Mouse (Mus musculus) liver, embryonic 11.5 days (tissue): ENCODE measurements around the gene Tmem259. TPM values are rescaled to one million over a fixed set of nuclear protein-coding genes. Genes with fewer than 3 reads are reported as not detected.

Source experiments
- ATAC-seq: fragments of 200-750 bp; cut with Nextera tagmentation; replicated peaks from 2 replicates; pipeline ENCODE4 v1.8.0; 2017; ENCODE audit warnings: moderate number of reproducible peaks, mild to moderate bottlenecking, moderate TSS enrichment, moderate library complexity; ENCODE audit not compliant: low FRiP score
- DNase-seq: peaks from one replicate; pipeline ENCODE4 v3.0.0-alpha.2; 2017; ENCODE audit warnings: low spot score
- H3K27ac ChIP-seq: fragments of 300-500 bp; sonication (generic); 2 replicates; pipeline ENCODE4 v1.5.1; 2014; ENCODE audit warnings: mild to moderate bottlenecking, low read depth, low read length, control low read depth
- H3K27me3 ChIP-seq: fragments of 300-500 bp; sonication (generic); replicated peaks from 2 replicates; pipeline ENCODE4 v1.6.1; 2014; ENCODE audit warnings: low read length, mixed read lengths; ENCODE audit not compliant: control insufficient read depth, insufficient read depth
- H3K36me3 ChIP-seq: fragments of 300-500 bp; sonication (generic); 2 replicates; pipeline ENCODE4 v1.6.1; 2014; ENCODE audit warnings: mild to moderate bottlenecking, low read length, moderate library complexity, mixed read lengths; ENCODE audit not compliant: control insufficient read depth, insufficient read depth
- H3K4me1 ChIP-seq: fragments of 300-500 bp; sonication (generic); replicated peaks from 2 replicates; pipeline ENCODE4 v1.6.1; 2014; ENCODE audit warnings: low read length, mixed read lengths; ENCODE audit not compliant: control insufficient read depth, insufficient read depth
- H3K4me2 ChIP-seq: fragments of 300-500 bp; sonication (generic); 2 replicates; pipeline ENCODE4 v1.6.1; 2014; ENCODE audit warnings: mild to moderate bottlenecking, control low read depth, moderate library complexity
- H3K4me3 ChIP-seq: fragments of 300-500 bp; sonication (generic); 2 replicates; pipeline ENCODE4 v1.5.1; 2014; ENCODE audit warnings: low read depth, low read length, control low read depth
- H3K9ac ChIP-seq: fragments of 300-500 bp; sonication (generic); 2 replicates; pipeline ENCODE4 v1.6.1; 2014; ENCODE audit warnings: low read depth, low read length, control low read depth
- H3K9me3 ChIP-seq: fragments of 300-500 bp; sonication (generic); 2 replicates; pipeline ENCODE4 v1.6.1; 2016; ENCODE audit warnings: low read length, inconsistent platforms, mixed read lengths; ENCODE audit not compliant: control insufficient read depth
- WGBS: fragments of 180-500 bp; shearing (Covaris S2); extraction: QIAGEN DNeasy Blood & Tissue Kit; methylation state at CpG from one replicate; pipeline ENCODE4 v1.1.7; 2014; 5-methylcytosine and 5-hydroxymethylcytosine counted together
- polyA plus RNA-seq: library from polyadenylated mRNA; unstranded; fragments of >200 nt; fragmentation: Nextera tagmentation; extraction: Ambion mirVana; gene quantifications from 2 replicates; pipeline ENCODE4 v1.2.1, GENCODE M21; 2014

Gene Tmem259
- polyA plus RNA-seq, 1 experiment from 2014 or later = 20.2 TPM

- no peak overlapping the region for H3K9ac ChIP-seq
- peaks cover 17% of the 10 kb centered on the region for H3K36me3 ChIP-seq
- peak overlapping the region; percentile 97 for H3K27ac ChIP-seq
- WGBS = 87% methylated on average over 18 of the region's 18 CpGs
- H3K9me3 ChIP-seq = no peaks in the 10 kb centered on the region
- no peak for ATAC-seq
- H3K4me1 ChIP-seq = peaks cover 57% of the 10 kb centered on the region
- H3K27me3 ChIP-seq = no peaks in the 10 kb centered on the region
- H3K4me2 ChIP-seq = peak overlapping the region; percentile 98
- H3K4me3 ChIP-seq = peak overlapping the region; percentile 6; the same call in 1 of the 2 replicates
- DNase-seq = no peak
Observed at GRCm38 (mm10) chr10:79929967-79930825, 53.9 kb downstream of the Tmem259 start.

- Histone ChIP-seq H3K4me2 (peak overlapping the region; percentile 98), H3K27ac (peak overlapping the region; percentile 97), H3K36me3 (peaks cover 13% of the 10 kb centered on the region), H3K27me3 (no peaks in the 10 kb centered on the region), H3K9me3 (no peaks in the 10 kb centered on the region), H3K9ac (peak overlapping the region; percentile 92), H3K4me1 (peaks cover 52% of the 10 kb centered on the region), H3K4me3 (peak overlapping the region; percentile 96)
- DNase-seq (no peak), ATAC-seq (no peak)
- WGBS = 19% methylated on average over 9 of the region's 9 CpGs
Observed at GRCm38 (mm10) chr10:79928907-79929701, 55.0 kb downstream of the Tmem259 start.

GRCm38 (mm10) chr10:79928030-79928694, 56.0 kb downstream of the Tmem259 start:
- peak; percentile 72 for DNase-seq
- Histone ChIP-seq H3K4me3 (peak overlapping the region; percentile 96), H3K36me3 (peaks cover 10% of the 10 kb centered on the region), H3K27me3 (0 out of 2 replicates have a peak, but pooled peaks cover under 1% of the 10 kb centered on the region), H3K9me3 (no peaks in the 10 kb centered on the region), H3K27ac (peak overlapping the region; percentile 97), H3K4me2 (peak overlapping the region; percentile 98), H3K9ac (peak overlapping the region; percentile 92), H3K4me1 (peaks cover 44% of the 10 kb centered on the region)
- under 1% methylated on average over 29 of the region's 29 CpGs for WGBS
- no peak for ATAC-seq

GRCm38 (mm10) chr10:79927324-79928029, 56.7 kb downstream of the Tmem259 start:
- Histone ChIP-seq H3K4me2 (peak overlapping the region; percentile 98), H3K4me1 (peaks cover 37% of the 10 kb centered on the region), H3K27me3 (peaks cover 5% of the 10 kb centered on the region), H3K9me3 (no peaks in the 10 kb centered on the region), H3K36me3 (peaks cover 10% of the 10 kb centered on the region), H3K4me3 (peak overlapping the region; percentile 96), H3K9ac (peak overlapping the region; percentile 92), H3K27ac (peak overlapping the region; percentile 97)
- peak; percentile 45 for ATAC-seq
- WGBS = 0% methylated on average over 54 of the region's 54 CpGs
- DNase-seq = peak; percentile 81

- H3K9me3 ChIP-seq = no peaks in the 10 kb centered on the region
- peaks cover 3% of the 10 kb centered on the region; the same call in 1 of the 2 replicates for H3K36me3 ChIP-seq
- peak within 1 kb of the TSS; percentile 92 for H3K9ac ChIP-seq
- peaks cover 12% of the 10 kb centered on the region for H3K27me3 ChIP-seq
- H3K27ac ChIP-seq = peak within 1 kb of the TSS; percentile 97
- peak within 1 kb of the TSS; percentile 98 for H3K4me2 ChIP-seq
- peak; percentile 75 for ATAC-seq
- H3K4me3 ChIP-seq = peak within 1 kb of the TSS; percentile 96
- under 1% methylated on average over 63 of the region's 63 CpGs for WGBS
- H3K4me1 ChIP-seq = peaks cover 34% of the 10 kb centered on the region
- peak; percentile 93 for DNase-seq
Observed at GRCm38 (mm10) chr10:79926491-79927323, 57.4 kb downstream of the Tmem259 start, which contains the start of gene Arid3a. Gene Arid3a (plus strand): TSS chr10:79927043.

- no peaks in the 10 kb centered on the region for H3K9me3 ChIP-seq
- peak overlapping the region; percentile 97 for H3K27ac ChIP-seq
- 11% methylated on average over 15 of the region's 15 CpGs for WGBS
- H3K4me1 ChIP-seq = peaks cover 37% of the 10 kb centered on the region
- no peak for DNase-seq
- peak overlapping the region; percentile 92 for H3K9ac ChIP-seq
- H3K4me3 ChIP-seq = peak overlapping the region; percentile 96
- H3K36me3 ChIP-seq = peaks cover under 1% of the 10 kb centered on the region; the same call in 1 of the 2 replicates
- peaks cover 20% of the 10 kb centered on the region for H3K27me3 ChIP-seq
- peak overlapping the region; percentile 98 for H3K4me2 ChIP-seq
- ATAC-seq = peak; percentile 3; the same call in 1 of the 2 replicates
Observed at GRCm38 (mm10) chr10:79925785-79926490, 58.2 kb downstream of the Tmem259 start.
